Mouse (Mus musculus) adrenal gland, postnatal 36 days (tissue): ENCODE measurements around the gene Pdpk1. TPM values are rescaled to one million over a fixed set of nuclear protein-coding genes. Genes with fewer than 3 reads are reported as not detected.

Source experiments
- DNase-seq, 2 experiments: peaks; one replicate each; pipeline ENCODE4 v3.0.0; 2021; ENCODE audit warnings: mixed read lengths in 1 of 2
- long read RNA-seq, 2 experiments: library from polyadenylated mRNA; stranded (forward); transcript quantifications; one replicate each; pipeline ENCODE4 v2.0.0; 2021; ENCODE audit warnings: borderline sequencing depth in 2 of 2
- total RNA-seq, 2 experiments: library from RNA; stranded (reverse); gene quantifications; 2 replicates each; pipeline ENCODE4 v1.2.3; 2021

Gene Pdpk1
- total RNA-seq = 10 to 100 TPM; 55.5 to 59.7 TPM
- long read RNA-seq, experiment 1, full-length matches to known transcripts = 16 of 22 reads
- long read RNA-seq, experiment 1, partial matches to known transcripts = 1 of 22 reads
- long read RNA-seq, experiment 1, other reads (novel, unspliced or antisense) = 5 of 22 reads
- long read RNA-seq, experiment 2, full-length matches to known transcripts = 1 of 7 reads
- long read RNA-seq, experiment 2, partial matches to known transcripts = 0 of 7 reads
- long read RNA-seq, experiment 2, other reads (novel, unspliced or antisense) = 6 of 7 reads

GRCm38 (mm10) chr17:24150824-24151223 is at the start of gene Pdpk1:
TSS of gene Pdpk1 (minus strand) at chr17:24150924.
- no peak for DNase-seq

GRCm38 (mm10) chr17:24199741-24200140 is 49.0 kb upstream of the Pdpk1 start:
- no peak for DNase-seq

- DNase-seq = no peak
Observed at GRCm38 (mm10) chr17:24199252-24199651, 48.5 kb upstream of the Pdpk1 start.

- no peak for DNase-seq
Observed at GRCm38 (mm10) chr17:24197032-24197824, 46.5 kb upstream of the Pdpk1 start.

- no peak for DNase-seq
Observed at GRCm38 (mm10) chr17:24195349-24195748, 44.6 kb upstream of the Pdpk1 start.

- no peak for DNase-seq
Observed at GRCm38 (mm10) chr17:24193769-24194168, 43.0 kb upstream of the Pdpk1 start.

GRCm38 (mm10) chr17:24193268-24193667 is 42.5 kb upstream of the Pdpk1 start:
- DNase-seq = peak in 1 of 2 experiments; percentile 43

GRCm38 (mm10) chr17:24192848-24193247 is 42.1 kb upstream of the Pdpk1 start:
- no peak for DNase-seq

- peak in 1 of 2 experiments; percentile 15 for DNase-seq
Observed at GRCm38 (mm10) chr17:24191481-24191880, 40.8 kb upstream of the Pdpk1 start.

GRCm38 (mm10) chr17:24190934-24191333 is 40.2 kb upstream of the Pdpk1 start:
- DNase-seq = no peak

GRCm38 (mm10) chr17:24174259-24174658 is 23.5 kb upstream of the Pdpk1 start:
- no peak for DNase-seq

- DNase-seq = peak; percentile 66 to 80
Observed at GRCm38 (mm10) chr17:24173423-24173822, 22.7 kb upstream of the Pdpk1 start.

GRCm38 (mm10) chr17:24171738-24172137 is 21.0 kb upstream of the Pdpk1 start:
- no peak for DNase-seq

GRCm38 (mm10) chr17:24170729-24171128 is 20.0 kb upstream of the Pdpk1 start:
- DNase-seq = no peak

- DNase-seq = no peak
Observed at GRCm38 (mm10) chr17:24170125-24170524, 19.4 kb upstream of the Pdpk1 start.

- peak; percentile 94 to 97 for DNase-seq
Observed at GRCm38 (mm10) chr17:24169317-24170065, 18.8 kb upstream of the Pdpk1 start, which contains the start of gene Atp6v0c. TSS of gene Atp6v0c (minus strand) at chr17:24169702.

- peak; percentile 58 to 70 for DNase-seq
Observed at GRCm38 (mm10) chr17:24168590-24169277, 18.0 kb upstream of the Pdpk1 start.

GRCm38 (mm10) chr17:24167891-24168505 is 17.3 kb upstream of the Pdpk1 start:
- peak; percentile 29 to 42 for DNase-seq

- DNase-seq = no peak
Observed at GRCm38 (mm10) chr17:24167120-24167519, 16.4 kb upstream of the Pdpk1 start.

GRCm38 (mm10) chr17:24164566-24165259 is 14.0 kb upstream of the Pdpk1 start:
- DNase-seq = no peak
